Mouse (Mus musculus) gonadal fat pad, adult 2 months (tissue): ENCODE data around the gene Stk25. TPM values are rescaled to one million over a fixed set of nuclear protein-coding genes. Genes with fewer than 3 reads are reported as not detected.

Experiments used
- DNase-seq: peaks from one replicate; pipeline ENCODE4 v3.0.0-alpha.2; 2012; ENCODE audit warnings: low read depth
- polyA plus RNA-seq: library from polyadenylated mRNA; depleted of rRNA; stranded (reverse); fragments of >200 nt; gene quantifications from 2 replicates; pipeline ENCODE4 v1.2.3, GENCODE M21; 2012; rRNA removed

Stk25 gene
- polyA plus RNA-seq, 1 experiment, result 178 TPM

DNA sequence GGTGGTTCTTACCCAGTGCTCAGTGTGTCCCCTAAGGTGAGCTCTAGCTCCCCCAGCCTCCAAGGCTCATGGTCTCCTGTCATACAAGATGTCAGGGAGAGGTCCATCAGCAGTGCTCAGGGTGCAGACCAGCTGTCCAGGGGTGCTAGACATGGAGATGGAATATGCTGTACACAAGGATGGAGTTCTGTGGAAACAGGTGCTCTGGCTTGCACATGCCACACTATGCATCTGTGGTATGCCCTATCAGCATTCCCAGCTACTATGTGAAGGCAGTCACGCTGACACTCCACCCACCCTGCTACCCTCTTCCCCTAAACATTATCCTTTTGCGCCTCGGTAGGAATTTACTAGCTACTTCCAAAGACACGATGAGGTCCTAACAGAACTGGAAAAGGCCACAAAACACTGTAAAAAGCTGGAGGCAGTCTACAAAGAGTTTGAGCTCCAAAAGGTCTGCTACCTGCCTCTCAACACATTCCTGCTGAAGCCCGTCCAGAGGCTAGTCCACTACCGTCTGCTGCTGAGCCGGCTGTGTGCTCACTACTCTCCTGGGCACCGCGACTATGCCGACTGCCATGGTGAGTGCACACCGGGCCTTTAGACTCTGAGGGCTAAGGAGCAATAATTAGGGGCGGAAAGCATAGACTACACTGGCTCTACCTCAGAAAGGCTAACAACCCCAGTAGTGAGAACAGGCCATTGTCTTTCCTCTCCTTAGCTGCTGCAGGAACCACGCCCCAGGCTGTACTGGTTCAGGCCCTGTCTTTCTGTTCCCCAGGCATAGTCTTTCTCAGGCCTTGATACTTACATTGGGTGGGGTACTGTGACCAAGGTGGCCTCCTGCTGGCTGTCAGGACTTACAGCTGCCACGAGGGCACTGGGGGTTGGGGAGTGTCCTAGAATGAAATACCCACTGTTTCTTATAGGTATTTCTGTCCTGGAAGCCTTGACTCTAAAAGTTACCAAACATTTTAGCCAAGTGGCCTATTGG is 51.1 kb downstream of the Stk25 start:
- DNase-seq, result no peak

DNA sequence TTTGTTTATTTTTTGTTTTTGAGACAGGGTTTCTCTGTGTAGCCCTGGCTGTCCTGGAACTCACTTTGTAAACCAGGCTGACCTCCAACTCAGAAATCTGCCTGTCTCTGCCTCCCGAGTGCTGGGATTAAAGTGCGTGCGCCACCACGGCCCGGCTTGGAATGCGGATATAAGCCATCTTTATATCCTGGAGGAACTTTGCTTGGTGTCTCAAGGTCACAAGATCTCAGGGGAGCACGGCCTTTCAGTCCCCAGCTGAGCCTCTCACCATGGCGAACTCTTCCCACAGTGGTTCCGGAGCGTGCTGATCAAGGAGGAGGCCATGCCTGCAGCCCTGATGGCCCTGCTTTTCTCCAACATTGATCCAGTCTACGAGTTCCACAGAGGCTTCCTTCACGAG is 54.5 kb downstream of the Stk25 start:
- no peak for DNase-seq

DNA sequence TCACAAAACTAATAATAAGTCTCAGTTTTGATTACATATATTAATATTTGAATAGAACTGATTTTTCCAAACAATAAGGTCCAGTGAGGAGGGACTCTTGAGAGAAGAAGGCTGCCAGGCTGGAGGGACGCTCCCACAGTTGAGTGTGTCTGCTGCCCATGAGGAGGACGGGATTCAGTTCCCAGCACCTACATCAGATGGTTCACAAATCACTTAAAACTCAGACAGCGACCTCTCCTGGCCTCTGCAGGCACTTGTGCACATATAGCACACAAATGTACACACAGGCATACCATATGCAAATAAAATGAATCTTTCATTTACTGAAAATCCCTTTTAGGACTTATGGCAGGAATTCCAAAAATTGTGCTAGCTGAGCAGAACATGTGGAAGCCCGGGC is 55.5 kb downstream of the Stk25 start:
- DNase-seq, result no peak

DNA sequence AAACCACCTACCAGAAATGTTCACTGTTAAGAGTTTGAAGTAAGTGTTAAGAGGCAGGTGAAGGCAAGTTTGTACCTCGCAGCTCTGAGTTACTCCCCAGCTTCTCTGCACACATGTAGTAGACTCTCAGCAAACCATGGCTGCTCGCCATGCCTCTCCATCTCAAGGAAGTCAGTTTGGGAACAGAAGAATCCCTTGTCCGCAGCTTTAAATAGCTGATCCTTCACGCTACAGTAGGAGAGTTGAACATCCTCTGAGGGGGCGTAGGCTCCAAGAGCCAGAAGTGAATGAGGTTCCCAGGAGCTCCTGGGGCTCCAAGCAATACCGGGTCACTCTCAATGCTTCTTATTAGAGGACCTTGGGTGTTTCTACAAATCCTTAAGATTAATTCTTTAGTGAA is 62.5 kb downstream of the Stk25 start:
- no peak for DNase-seq

DNA sequence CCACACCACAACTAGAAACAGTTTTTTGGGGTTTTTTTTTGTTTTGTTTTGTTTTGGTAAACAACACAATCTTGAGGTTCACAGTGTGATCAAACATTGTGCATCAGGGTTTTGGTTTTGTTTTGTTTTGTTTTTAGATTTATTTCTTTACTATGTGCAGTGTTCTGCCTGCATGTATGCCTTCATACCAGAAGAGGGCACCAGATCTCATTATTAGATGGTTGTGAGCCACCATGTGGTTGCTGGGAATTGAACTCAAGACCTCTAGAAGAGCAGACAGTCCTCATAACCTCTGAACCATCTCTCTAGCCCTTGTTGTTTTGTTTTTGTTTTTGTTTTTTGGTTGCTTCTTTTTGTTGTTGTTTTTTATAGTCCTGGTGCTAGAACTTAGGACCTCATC is 64.5 kb downstream of the Stk25 start:
- DNase-seq, result no peak

DNA sequence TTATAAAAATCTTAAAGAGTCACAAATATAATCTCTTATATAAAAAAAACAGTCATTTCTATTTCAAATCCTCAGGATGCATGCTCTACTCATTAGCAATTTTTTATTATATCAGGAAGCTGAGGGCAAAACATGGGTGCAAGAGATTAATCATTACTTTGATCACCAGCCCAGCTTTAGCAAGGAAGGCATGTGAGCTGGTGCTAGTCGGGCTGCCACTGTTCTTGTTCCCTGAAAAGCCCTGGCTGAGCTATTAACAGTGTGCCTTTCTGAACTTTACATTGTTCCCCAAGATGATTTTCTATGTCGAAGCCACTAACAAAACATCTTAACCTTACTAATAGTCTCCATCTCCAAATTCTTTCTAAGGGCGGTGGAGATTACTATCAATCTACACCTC is 70.1 kb downstream of the Stk25 start:
- no peak for DNase-seq

DNA sequence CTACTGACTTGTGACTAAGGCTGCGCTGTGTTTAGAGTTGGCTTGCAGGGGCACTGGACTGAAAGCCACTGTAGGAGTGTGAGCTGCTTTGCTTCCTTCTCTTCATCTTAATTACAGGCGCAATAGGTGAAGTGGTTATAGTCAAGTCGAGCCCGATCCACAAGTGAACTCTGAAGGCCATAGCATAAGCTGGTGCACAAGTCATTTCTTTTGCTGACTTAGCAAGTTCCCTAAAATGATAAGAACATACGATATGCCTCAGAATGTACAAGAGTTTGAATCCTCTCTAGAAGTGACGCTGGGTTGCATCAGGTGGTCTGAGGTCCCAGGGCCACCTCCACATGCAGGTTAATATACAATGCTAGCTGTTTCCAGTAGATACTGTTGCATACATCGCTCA is 76.9 kb downstream of the Stk25 start:
- DNase-seq, result no peak

DNA sequence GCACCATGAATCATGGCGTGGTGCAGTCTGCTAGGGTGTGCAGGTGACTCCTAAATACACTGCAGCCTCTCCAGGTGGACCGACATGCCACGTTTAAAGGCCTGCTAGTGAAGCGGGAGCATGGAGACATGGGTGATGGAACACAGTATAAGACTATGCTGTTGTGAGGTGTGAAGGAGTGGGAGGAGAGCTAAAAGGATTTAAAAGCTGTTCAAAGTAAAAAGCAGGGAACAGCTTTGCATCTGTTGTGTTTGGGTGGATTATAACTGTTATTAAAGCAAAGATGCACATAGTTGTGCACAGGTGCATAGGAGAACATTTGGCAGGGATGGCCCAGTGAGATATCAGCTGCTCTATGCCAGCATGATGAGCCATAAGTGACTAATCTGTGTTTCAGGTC is 80.6 kb downstream of the Stk25 start:
- no peak for DNase-seq

DNA sequence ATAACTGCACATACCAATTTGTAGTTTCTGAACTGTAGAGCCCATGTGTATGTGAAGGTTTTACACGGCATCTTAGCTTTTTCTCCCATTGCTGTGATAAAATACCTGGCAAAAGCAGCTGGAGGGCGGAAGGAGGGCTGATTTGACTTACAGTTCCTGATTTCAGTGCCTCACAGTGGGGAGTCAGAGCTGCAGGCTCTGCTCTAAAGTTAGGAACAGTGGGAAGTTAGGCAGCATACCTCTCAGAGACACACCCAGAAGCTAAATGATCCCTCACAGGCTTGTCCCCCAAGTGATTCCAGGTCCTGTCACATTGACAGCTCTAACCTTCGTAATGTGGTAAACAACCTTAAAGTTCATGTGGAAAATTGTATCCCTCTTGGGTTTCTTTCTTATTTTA is 81.4 kb downstream of the Stk25 start:
- DNase-seq, result no peak

Other genes with a start within 250 kb of the Stk25 start
- 134 and 136 TPM in 2 replicates for gene Hdlbp, start 179.8 kb downstream of the Stk25 start, polyA plus RNA-seq
- 6.4 and 6.8 TPM in 2 replicates for gene Farp2, start 146.6 kb downstream of the Stk25 start, polyA plus RNA-seq
- gene Bok, start 27.0 kb upstream of the Stk25 start, polyA plus RNA-seq, result 41.9 and 48.6 TPM in 2 replicates
- gene Atg4b, start 92.8 kb upstream of the Stk25 start, polyA plus RNA-seq, result 49.6 and 60.7 TPM in 2 replicates
- gene Thap4, start 96.2 kb upstream of the Stk25 start, polyA plus RNA-seq, result 35.5 and 39.0 TPM in 2 replicates
- gene Dtymk, start 143.3 kb upstream of the Stk25 start, polyA plus RNA-seq, result 44.9 and 49.2 TPM in 2 replicates
- gene Ing5, start 145.3 kb upstream of the Stk25 start, polyA plus RNA-seq, result 7.4 and 9.7 TPM in 2 replicates
- gene D2hgdh, start 166.2 kb upstream of the Stk25 start, polyA plus RNA-seq, result 27.7 and 27.8 TPM in 2 replicates
- gene Gal3st2, start 202.6 kb upstream of the Stk25 start, polyA plus RNA-seq, result 0.51 TPM in 1 of 2 replicates, not detected in the other